Mouse (Mus musculus): Measurements from ENCODE around the gene Romo1.
"Not testable (repeated sequence)": the region's sequence is repeated elsewhere in the genome, so short reads cannot be mapped to it uniquely, and the experiment has no call there.

Gene Romo1

GRCm38 (mm10) chr2:156143953-156144724 is at the start of gene Romo1, which contains the start of gene Nfs1:
TSS of gene Romo1 (plus strand) at chr2:156144039.
TSS of gene Nfs1 (minus strand) at chr2:156144186.
- peak; percentile 93 for DNase-seq (ENCODE audit: low read depth, low spot score)

GRCm38 (mm10) chr2:156110627-156111357 is 33.0 kb upstream of the Romo1 start:
- DNase-seq (ENCODE audit: low read depth, low spot score): no peak

- peak; percentile 80 for DNase-seq (ENCODE audit: low read depth, low spot score)
These were observed 32.3 kb upstream of the Romo1 start, which contains the start of the genes Cpne1 and Rbm12 for GRCm38 (mm10) chr2:156111358-156112079. TSS of gene Cpne1 (minus strand) at chr2:156111965. TSS of gene Rbm12 (minus strand) at chr2:156111978.

GRCm38 (mm10) chr2:156112080-156112423 is 31.8 kb upstream of the Romo1 start:
- DNase-seq (ENCODE audit: low read depth, low spot score): not testable (repeated sequence)

- no peak for DNase-seq (ENCODE audit: low read depth, low spot score)
These were observed 24.3 kb upstream of the Romo1 start for GRCm38 (mm10) chr2:156119566-156119965.

- no peak for DNase-seq (ENCODE audit: low read depth, low spot score)
These were observed 20.1 kb upstream of the Romo1 start for GRCm38 (mm10) chr2:156123731-156124130.

GRCm38 (mm10) chr2:156126992-156127391 is 16.8 kb upstream of the Romo1 start, which contains the start of gene Gm28036:
TSS of gene Gm28036 (minus strand) at chr2:156127092.
- no peak for DNase-seq (ENCODE audit: low read depth, low spot score)

GRCm38 (mm10) chr2:156134161-156134560 is 9.7 kb upstream of the Romo1 start:
- DNase-seq (ENCODE audit: low read depth, low spot score): no peak

- DNase-seq (ENCODE audit: low read depth, low spot score): no peak
These were observed 8.1 kb upstream of the Romo1 start for GRCm38 (mm10) chr2:156135695-156136094.

GRCm38 (mm10) chr2:156142820-156143219 is 1.0 kb upstream of the Romo1 start:
- no peak for DNase-seq (ENCODE audit: low read depth, low spot score)

GRCm38 (mm10) chr2:156143367-156143766 is 472 bp upstream of the Romo1 start:
- DNase-seq (ENCODE audit: low read depth, low spot score): no peak

- DNase-seq (ENCODE audit: low read depth, low spot score): no peak
These were observed 1.8 kb downstream of the Romo1 start for GRCm38 (mm10) chr2:156145486-156146130.

- no peak for DNase-seq (ENCODE audit: low read depth, low spot score)
These were observed 2.6 kb downstream of the Romo1 start for GRCm38 (mm10) chr2:156146272-156146989.

GRCm38 (mm10) chr2:156147316-156147915 is 3.6 kb downstream of the Romo1 start:
- DNase-seq (ENCODE audit: low read depth, low spot score): no peak

- no peak for DNase-seq (ENCODE audit: low read depth, low spot score)
These were observed 7.7 kb downstream of the Romo1 start for GRCm38 (mm10) chr2:156151538-156151937.

- DNase-seq (ENCODE audit: low read depth, low spot score): no peak
These were observed 21.6 kb downstream of the Romo1 start for GRCm38 (mm10) chr2:156165478-156165877.

GRCm38 (mm10) chr2:156166557-156166956 is 22.7 kb downstream of the Romo1 start:
- no peak for DNase-seq (ENCODE audit: low read depth, low spot score)

- no peak for DNase-seq (ENCODE audit: low read depth, low spot score)
These were observed 33.2 kb downstream of the Romo1 start for GRCm38 (mm10) chr2:156177079-156177478.

GRCm38 (mm10) chr2:156177651-156178050 is 33.8 kb downstream of the Romo1 start:
- DNase-seq (ENCODE audit: low read depth, low spot score): no peak

GRCm38 (mm10) chr2:156179046-156179795 is 35.4 kb downstream of the Romo1 start:
- DNase-seq (ENCODE audit: low read depth, low spot score): peak; percentile 62
